Mouse (Mus musculus): ENCODE results near the gene Apoc2.
"Not testable (repeated sequence)": the region's sequence is repeated elsewhere in the genome, so short reads cannot be mapped to it uniquely, and the experiment has no call there.

The Apoc2 gene

GRCm38 (mm10) chr7:19699827-19700148 lies 22.0 kb upstream of the Apoc2 start:
- in situ Hi-C loops (cut with MboI, MseI), result no loop called here

DNA sequence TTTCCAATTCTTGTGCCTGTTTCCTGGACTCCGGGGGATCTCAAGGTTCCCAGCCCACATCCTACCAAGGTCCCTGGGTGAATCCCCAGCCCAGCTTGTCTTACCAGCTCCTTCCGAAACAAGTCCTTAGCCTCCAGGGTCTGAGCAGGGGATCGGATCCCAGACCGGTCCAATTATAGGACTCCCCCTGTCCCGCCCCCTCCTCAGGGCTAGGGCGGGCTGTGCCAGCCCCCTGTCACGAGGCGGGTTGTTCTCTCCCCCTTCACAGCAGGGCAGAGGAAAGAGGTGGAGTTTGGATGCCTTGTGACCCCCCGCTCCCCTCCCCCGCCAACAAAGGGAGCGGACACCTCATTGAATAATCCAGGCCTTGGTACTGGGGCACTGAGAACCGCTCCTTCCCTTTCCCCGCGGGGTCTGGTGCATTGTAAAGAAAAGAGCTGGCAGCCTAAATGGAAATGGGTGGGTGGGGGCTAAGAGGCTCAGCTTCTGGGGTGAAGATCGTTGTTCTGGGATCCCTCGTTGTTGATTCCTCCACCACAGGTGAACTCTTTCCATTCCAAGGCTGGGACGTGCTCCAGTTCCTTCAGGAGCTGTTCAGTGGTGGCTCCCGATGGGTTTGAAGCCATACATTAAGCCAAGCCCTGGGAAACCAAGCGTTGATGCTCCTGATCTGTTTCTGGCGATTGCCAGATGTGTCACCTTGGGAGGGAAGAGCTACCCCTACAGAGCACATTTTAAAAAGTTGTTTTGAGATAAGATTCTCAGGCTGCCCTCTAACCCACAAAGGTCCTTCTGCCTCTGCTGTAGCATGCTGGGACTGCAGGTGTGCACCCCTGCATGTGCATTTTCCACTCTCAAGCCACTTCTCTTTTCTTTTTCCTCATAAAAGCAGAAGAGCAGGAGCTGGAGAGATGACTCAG lies 21.4 kb upstream of the Apoc2 start, which contains the start of gene Apoe:
Gene Apoe, minus strand, starts transcription at position 282 of the 920 bp plus-strand sequence.
- in situ Hi-C loops (cut with MboI, MseI), result no loop called here

DNA sequence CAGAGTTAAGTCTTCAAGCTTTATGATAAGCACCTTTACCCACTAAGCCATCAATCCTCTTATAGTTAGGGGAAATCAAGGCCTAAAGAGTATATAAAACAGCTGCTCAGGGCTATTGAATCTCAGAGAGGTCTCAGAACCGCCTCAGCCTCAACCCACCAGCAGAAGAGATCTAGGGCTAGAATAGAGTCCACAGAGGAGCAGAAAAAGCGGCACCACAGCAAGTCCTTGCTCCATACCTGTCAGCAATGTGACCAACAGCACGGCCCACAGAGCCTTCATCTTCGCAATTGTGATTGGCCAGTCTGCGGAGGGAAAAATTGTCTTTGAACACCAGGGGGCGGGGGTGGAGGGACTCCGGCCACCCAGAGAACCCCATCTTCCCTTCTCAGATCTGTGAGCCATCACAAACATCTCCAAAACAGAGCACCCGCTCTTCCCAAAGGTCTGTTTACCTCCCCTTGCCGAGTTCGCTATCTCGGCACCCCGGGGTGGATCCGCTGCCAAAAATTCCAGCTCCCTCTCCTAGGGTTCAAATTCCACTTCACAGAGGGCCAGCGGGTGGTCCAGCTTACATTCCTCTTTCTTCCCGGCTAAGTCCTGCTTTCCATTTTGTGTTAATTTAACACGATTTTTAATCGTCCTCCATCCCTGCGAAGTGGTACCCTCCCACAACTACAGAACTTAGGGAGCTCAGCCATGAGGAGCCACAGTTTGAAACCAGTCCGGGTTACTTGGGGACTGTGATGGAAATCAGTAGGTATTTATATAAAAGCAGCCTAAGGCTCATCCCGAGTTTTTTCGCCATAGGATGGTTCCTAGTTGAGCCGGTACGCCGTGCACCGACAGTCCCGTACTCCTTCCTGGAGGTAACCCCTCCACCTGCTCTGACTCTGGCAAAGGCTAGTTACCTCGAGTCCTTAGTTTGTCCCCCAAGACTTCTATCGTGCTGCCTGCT lies 20.5 kb upstream of the Apoc2 start:
- in situ Hi-C loops (cut with MboI, MseI), result no loop called here

- in situ Hi-C loops (cut with MboI, MseI), result no loop called here
These were observed 18.7 kb upstream of the Apoc2 start for GRCm38 (mm10) chr7:19696336-19696873.

DNA sequence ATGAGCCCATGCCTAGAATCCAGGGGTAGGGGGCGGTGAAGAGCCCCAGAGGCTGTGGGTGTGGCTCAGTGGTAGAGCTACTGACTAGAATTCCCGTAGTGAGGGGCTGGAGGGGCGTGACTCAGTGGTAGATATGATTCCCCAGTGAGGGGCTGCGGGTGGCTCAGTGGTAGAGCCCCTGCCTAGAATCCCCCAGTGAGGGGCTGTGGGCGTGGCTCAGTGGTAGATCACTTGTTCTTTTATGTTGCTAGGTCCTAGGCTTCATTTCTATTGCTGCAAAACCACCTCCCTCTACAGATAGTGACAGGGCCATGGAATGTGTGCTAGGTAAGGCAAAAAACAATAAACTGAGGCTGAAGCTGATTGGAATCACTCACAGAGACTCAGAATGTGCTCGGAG lies 18.1 kb upstream of the Apoc2 start:
- in situ Hi-C loops (cut with MboI, MseI), result no loop called here

- in situ Hi-C loops (cut with MboI, MseI), result no loop called here
These were observed 17.5 kb upstream of the Apoc2 start for GRCm38 (mm10) chr7:19695213-19695594.

GRCm38 (mm10) chr7:19694336-19695212 lies 16.8 kb upstream of the Apoc2 start:
- in situ Hi-C loops (cut with MboI, MseI), result no loop called here

- in situ Hi-C loops (cut with MboI, MseI), result no loop called here
These were observed 15.7 kb upstream of the Apoc2 start for GRCm38 (mm10) chr7:19693421-19693820.

GRCm38 (mm10) chr7:19691873-19692865 lies 14.4 kb upstream of the Apoc2 start, which contains the start of gene Apoc1:
Apoc1 (minus strand) TSS chr7:19692660.
- in situ Hi-C loops (cut with MboI, MseI), result no loop called here

- in situ Hi-C loops (cut with MboI, MseI), result no loop called here
These were observed 13.7 kb upstream of the Apoc2 start for GRCm38 (mm10) chr7:19691434-19691833.

GRCm38 (mm10) chr7:19690845-19691244 lies 13.1 kb upstream of the Apoc2 start:
- in situ Hi-C loops (cut with MboI, MseI), result no loop called here

DNA sequence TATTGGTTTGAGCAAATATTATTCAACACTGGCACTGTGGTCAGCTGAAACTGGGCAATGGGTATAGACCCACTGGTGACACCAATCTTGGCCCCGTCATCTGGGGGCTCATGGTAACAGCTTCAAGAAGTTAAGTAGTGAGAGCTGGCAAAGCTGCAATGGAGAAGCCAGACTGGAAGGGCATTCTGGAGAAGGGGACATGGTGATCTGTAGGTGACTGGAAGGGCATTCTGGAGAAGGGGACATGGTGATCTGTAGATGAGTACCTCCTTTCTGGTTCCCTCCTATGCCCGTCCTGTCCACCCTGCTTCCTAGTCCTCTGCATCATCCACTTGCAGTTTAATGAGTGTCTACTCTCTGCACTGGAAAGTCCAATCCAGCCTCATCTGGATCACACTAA lies 10.9 kb upstream of the Apoc2 start:
- in situ Hi-C loops (cut with MboI, MseI), result no loop called here

- in situ Hi-C loops (cut with MboI, MseI), result no loop called here
These were observed 10.4 kb upstream of the Apoc2 start for GRCm38 (mm10) chr7:19688101-19688500.

- in situ Hi-C loops (cut with MboI, MseI), result not testable (repeated sequence)
These were observed 9.3 kb upstream of the Apoc2 start for GRCm38 (mm10) chr7:19686927-19687583.

GRCm38 (mm10) chr7:19686521-19686920 lies 8.8 kb upstream of the Apoc2 start:
- in situ Hi-C loops (cut with MboI, MseI), result no loop called here

- in situ Hi-C loops (cut with MboI, MseI), result no loop called here
These were observed 7.6 kb upstream of the Apoc2 start for GRCm38 (mm10) chr7:19685374-19685773.

GRCm38 (mm10) chr7:19683771-19684201 lies 6.0 kb upstream of the Apoc2 start:
- in situ Hi-C loops (cut with MboI, MseI), result no loop called here

DNA sequence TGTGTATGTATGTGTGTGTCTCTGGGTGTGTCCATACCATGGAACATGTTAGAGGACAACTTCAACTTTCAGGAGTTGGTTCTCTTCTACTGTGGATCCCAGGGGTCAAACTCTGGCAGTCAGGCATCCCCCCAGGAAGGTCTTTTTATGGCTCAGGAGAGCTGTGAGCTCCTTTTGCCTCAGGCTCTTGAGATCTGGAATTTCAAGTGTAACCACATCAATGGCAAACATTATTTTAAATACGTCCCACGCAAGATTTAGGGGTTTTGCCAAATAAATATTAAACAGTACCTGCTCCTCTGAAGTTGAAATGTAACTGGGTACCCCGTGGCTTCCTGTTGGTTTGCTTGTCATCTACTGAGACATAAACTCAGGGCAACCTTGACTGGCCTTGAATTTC lies 5.2 kb upstream of the Apoc2 start:
- in situ Hi-C loops (cut with MboI, MseI), result no loop called here

- in situ Hi-C loops (cut with MboI, MseI), result no loop called here
These were observed 3.5 kb upstream of the Apoc2 start, which contains the start of the genes Gm44805 and Apoc4 for GRCm38 (mm10) chr7:19681202-19681694. Gm44805 (minus strand) TSS chr7:19681423. Apoc4 (minus strand) TSS chr7:19681479.
